Mouse (Mus musculus) cortical plate, adult 2 months (tissue): ENCODE measurements around the gene C2cd3.

Experiments
- CTCF ChIP-seq: fragments of 200-500 bp; IDR thresholded peaks from 2 replicates; pipeline ENCODE4 v1.5.1; 2011; ENCODE audit warnings: mild to moderate bottlenecking, control low read depth, low read length; ENCODE audit not compliant: insufficient read depth; ENCODE audit errors: extremely low read depth
- POLR2A ChIP-seq: fragments of 200-500 bp; IDR thresholded peaks from 2 replicates; pipeline ENCODE4 v1.6.1; 2011; ENCODE audit warnings: mild to moderate bottlenecking, low read length, control low read depth; ENCODE audit not compliant: insufficient read depth; ENCODE audit errors: extremely low read depth

- no peak for TF ChIP-seq CTCF
- no peak for TF ChIP-seq POLR2A
Measured at GRCm38 (mm10) chr7:100466781-100467510, 94.9 kb downstream of the C2cd3 start.
